Mouse (Mus musculus) liver, postnatal 0 days (tissue): Measurements from ENCODE around the gene Slc2a9.

ENCODE experiments used
- CTCF ChIP-seq: sonication (generic); IDR thresholded peaks from 2 replicates; pipeline ENCODE4 v1.5.1; 2016; ENCODE audit warnings: antibody characterized with exemption, low read depth
- EP300 ChIP-seq: IDR thresholded peaks from 2 replicates; pipeline ENCODE4 v1.6.1; 2016; ENCODE audit warnings: antibody characterized with exemption, low read depth, mild to moderate bottlenecking

- TF ChIP-seq EP300 = no peak
- no peak for TF ChIP-seq CTCF
These were observed 56.5 kb downstream of the Slc2a9 start for GRCm38 (mm10) chr5:38446316-38446975.
